Mouse (Mus musculus) naive thymus-derived CD4-positive, alpha-beta T cell, adult 2 months (primary cell): ENCODE results near the gene Bag2.
A peak's percentile ranks its signal among the peaks of the same experiment; 100 is the strongest.
"Not testable (repeated sequence)": the region's sequence is repeated elsewhere in the genome, so short reads cannot be mapped to it uniquely, and the experiment has no call there.

Experiments
- DNase-seq: peaks from one replicate; pipeline ENCODE4 v3.0.0-alpha.2; 2011; ENCODE audit warnings: low read depth

The Bag2 gene

GRCm38 (mm10) chr1:33749709-33750108 is 7.9 kb downstream of the Bag2 start:
- DNase-seq: not testable (repeated sequence)

DNA sequence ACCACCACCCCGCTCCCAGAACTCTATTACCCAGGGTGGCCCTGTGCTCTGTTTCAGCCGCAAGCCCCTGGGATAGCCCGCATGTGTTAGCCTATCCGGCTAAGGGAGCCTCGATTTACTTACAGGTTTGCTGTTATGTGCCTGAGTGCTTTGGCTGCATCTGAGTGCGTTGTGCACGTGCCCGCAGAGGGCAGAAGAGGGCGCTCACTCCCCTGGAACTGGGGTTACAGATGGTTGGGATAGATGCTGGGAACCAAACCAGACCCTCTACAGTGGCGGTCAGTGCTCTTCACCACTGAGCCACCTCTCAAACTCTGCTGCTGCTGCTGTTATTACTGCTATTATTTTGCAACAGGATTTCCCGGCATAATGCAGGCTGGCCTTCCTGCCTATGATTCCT is 8.5 kb downstream of the Bag2 start:
- no peak for DNase-seq

DNA sequence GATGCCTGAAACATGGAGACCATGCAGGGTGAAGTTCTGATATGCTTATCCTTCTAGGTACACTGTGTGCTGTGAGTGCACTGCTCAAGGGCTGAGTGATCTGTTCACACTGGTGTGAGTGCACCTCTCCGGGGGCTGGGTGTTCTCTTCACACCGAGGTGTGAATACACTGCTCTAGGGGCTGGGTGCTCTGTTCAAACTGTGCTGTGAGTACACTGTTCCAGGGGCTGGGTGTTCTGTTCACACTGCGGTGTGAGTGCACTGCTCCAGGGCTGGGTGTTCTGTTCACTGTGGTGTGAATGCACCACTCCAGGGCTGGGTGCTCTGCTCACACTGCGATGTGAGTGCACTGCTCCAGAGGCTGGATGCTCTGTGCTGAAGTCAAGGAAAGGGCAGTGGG is 11.7 kb downstream of the Bag2 start:
- no peak for DNase-seq

GRCm38 (mm10) chr1:33744815-33745214 is 12.8 kb downstream of the Bag2 start:
- not testable (repeated sequence) for DNase-seq

DNA sequence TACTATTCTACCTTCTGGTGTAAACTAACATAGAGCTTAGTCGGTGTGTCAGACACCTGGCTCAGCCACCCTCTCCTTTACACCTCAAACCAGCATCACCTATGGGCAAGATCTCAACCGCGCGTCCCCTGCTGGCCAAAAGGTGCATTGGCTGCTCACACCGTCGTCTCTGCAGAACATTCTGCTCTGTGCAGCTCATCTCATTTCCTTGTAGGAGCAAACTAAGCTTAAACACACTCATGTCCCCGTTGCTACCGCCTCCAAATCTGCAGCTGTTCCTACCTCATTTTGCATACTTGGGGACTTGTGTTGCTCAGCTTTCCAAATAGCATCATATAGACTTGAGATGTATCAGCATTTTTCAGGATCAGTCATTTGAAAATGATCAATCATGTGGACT is 14.7 kb downstream of the Bag2 start:
- peak; percentile 63 for DNase-seq

DNA sequence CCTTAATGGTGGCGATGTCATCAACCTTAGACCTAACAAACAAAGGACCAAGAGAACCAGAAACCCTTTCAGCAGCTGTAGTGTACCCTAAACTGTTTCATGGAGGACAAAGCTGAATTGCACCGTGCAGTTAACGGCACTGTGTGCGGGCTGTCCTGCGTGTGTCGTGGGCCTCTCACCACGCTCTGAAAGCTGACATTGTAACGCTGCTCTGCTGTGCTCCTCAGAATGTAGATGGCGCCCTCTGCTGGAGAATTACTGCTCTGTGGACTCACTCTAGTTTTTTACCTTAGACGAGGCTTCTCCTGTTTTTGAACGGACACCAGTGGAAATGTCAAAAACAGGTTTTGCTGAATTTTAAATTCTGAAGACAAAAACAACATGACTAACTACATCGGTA is 18.3 kb downstream of the Bag2 start:
- DNase-seq: peak; percentile 84

DNA sequence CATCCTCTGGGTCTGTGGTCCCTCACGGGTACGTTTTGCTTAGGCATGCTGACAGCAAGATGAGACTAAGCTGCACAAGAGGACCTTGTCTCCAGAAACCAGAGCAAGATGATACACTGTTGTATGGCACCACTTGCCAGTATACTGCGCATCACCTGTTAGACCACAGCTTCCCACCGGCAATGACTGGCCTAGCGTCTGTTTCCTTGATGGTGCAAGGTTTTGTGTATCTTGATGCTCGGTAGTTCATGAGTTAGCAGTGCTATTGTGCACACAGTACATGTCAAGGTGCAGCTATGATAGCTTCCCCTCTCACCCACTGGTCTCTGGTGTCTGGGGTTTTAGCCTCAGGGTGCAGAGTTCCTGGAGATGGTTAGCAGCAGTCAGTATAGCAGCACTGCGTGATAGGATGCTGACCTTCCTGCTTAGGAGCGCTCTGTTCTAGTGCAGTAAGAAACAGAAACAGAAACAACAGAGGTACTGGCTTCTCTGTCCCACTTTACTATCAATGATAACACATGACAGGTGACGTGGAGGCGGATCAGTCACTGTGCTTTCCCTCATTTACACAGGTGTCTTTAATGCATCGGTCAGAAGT is 18.8 kb downstream of the Bag2 start:
- no peak for DNase-seq

DNA sequence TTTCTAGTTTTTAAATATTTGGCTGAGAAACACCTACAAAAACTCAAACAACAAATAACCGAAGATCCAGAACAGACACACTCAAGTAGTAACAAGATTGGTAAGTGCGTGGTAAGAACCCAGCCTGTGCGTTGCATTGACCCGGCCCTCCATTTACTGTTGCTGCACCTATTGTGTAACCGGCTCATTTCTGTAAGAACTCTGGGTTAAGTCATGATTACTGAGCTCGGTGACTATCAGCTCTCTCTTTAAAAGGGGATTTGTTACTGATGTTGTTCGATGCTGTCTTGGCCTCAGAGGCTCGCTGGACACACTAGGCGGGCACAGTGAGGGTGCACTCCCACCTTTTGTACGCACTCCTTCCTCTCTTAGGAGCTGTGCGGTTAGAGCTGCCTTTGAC is 19.3 kb downstream of the Bag2 start:
- no peak for DNase-seq

GRCm38 (mm10) chr1:33734001-33734685 is 23.5 kb downstream of the Bag2 start:
- DNase-seq: no peak

DNA sequence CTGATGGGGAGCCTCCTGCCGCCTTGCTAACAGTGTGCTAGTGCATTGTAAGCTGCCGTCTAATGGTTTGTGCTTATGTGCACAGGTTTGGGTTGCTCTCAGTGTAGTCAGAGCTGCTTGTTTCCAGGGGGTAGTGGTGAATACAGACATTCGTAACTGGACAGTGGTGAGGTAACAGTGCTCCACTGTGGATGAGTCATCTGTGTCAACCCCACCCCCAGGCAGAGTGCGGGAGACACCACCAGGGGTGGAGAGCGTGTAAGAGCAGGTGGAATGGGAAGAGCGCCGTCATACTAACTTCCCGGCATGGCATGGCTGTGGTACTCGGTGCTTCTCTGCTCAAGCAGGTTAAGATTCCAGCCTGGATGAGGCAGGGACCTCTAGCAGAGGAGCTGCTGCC is 24.6 kb downstream of the Bag2 start:
- DNase-seq: no peak

GRCm38 (mm10) chr1:33725086-33725485 is 32.5 kb downstream of the Bag2 start:
- DNase-seq: no peak

DNA sequence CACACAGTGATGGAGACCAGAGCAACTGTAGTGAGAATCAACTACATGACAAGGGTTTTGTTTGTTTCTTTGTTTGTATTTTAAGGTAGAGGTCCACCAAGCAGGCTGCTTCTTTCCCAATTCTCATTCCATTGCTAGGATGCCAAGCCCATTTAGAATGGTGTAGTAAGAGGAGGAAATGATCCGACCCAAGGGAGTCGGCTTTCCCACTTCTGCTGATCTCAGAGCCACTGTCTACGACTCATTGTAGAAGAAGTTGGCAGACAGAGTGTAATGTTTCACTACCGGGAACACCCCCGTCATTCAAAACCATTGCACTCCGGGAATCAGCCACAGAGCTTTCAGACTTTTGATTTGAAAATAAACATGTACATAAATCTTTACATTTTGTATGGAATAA is 33.1 kb downstream of the Bag2 start:
- no peak for DNase-seq

GRCm38 (mm10) chr1:33721020-33721419 is 36.6 kb downstream of the Bag2 start:
- DNase-seq: no peak

DNA sequence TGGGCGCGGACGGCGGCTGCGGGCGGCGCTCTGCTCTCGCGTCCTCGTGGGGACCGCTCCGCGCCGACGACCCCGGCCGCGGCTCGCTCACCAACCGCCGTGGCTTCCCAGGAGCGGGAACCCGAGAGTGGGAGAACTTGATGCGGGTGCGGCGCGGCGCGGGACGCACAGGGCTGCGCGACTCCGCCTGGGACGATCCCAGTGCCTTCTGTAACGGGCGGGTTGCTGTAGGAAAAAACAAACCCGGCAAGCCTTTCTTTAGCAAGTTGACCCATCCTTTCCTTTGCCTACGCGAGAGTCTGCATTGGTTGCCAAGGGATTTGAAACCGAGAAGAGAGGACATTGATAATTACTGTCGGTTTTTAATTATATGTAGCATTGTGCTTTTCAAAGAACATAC is 37.4 kb downstream of the Bag2 start:
- no peak for DNase-seq

GRCm38 (mm10) chr1:33719733-33720225 is 37.8 kb downstream of the Bag2 start, which contains the start of gene Rab23:
Gene Rab23 (plus strand): TSS chr1:33719887.
- DNase-seq: peak; percentile 88

- no peak for DNase-seq
These were observed 40.0 kb downstream of the Bag2 start for GRCm38 (mm10) chr1:33717636-33718035.

- DNase-seq: no peak
These were observed 42.8 kb downstream of the Bag2 start for GRCm38 (mm10) chr1:33714796-33715195.

DNA sequence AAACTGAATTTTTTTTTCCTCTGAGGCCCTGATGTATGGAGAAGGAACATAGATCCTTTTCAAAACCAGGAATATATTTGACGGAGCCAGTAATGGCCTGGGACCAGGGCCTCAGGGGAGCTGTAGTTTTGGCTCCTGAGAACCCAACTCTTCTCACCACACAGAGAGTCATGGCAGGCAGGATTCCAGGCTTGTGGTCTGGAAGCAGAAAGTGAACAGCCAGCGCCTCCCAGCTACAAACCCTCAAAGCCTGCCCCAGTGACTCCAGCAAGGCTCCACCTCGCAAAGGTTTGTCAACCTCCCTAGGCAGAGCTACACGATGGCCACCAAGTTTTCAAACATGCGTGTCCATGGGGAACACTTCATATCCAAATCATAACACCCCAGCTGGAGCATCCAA is 45.6 kb downstream of the Bag2 start:
- no peak for DNase-seq

DNA sequence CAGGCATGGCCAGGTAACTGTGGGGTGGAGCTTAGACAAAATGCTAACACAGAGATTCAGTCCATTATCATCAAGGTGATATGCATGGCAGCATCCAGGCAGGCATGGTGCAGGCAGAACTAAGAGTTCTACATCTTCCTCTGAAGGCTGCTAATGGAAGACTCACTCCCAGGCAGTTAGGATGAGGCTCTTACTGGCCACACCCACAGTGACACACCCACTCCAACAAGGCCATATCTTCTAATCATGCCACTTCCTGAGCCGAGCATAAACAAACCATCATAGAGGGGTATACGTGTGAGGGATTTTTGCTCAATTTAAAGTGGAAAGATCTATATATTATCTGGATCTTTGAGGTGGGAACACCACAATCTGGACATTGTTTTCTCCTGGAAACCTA is 48.0 kb downstream of the Bag2 start:
- no peak for DNase-seq

DNA sequence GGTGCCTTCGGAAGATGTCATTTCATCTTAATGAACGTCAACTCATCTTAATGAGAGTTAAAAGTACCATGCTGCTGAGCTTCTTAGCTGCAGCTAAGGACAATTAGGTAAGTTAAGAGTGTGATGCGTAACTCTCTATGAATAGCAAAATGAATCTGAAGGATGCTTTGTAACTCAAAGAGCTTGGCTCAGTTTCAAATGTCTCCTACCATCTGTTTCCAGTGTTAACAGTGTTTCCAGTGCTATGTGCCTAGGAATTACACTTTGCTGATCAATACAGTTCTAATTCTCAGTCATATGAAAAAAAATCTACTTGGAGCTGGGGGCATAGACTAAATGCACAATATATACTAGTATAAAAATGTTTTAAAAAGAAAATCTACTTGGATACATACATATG is 56.4 kb downstream of the Bag2 start:
- no peak for DNase-seq

DNA sequence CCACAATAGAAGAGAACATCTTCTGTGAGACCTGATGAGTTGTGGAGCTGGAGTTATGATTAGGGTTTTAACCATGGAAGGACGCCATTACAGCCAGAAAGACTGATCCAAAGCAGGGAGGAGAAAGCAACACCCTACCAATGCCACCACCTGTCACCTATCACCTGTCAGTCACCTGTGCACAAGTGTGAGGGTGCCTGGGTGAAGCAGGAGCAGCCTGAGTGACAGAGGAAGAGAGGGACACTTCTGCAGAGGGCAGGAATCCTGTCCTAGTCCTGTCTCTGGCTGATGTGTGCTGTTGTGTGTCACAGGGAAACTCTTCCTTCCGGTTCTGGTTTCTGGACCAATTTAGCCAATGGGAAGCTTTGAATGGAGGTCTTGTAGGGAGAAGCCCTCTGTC is 61.6 kb downstream of the Bag2 start:
- no peak for DNase-seq
